Mouse (Mus musculus) embryonic fibroblast, embryonic 13.5 days (primary cell): ENCODE measurements around the gene Rnase2b.

Source experiments
- CTCF ChIP-seq: IDR thresholded peaks from 2 replicates; pipeline ENCODE4 v1.5.1; 2011; ENCODE audit warnings: mild to moderate bottlenecking, control low read depth, low read length, moderate library complexity, borderline replicate concordance; ENCODE audit not compliant: insufficient read depth
- POLR2A ChIP-seq: IDR thresholded peaks from 2 replicates; pipeline ENCODE4 v1.6.1; 2011; ENCODE audit warnings: low read depth, mild to moderate bottlenecking, control low read depth, low read length, moderate library complexity

DNA sequence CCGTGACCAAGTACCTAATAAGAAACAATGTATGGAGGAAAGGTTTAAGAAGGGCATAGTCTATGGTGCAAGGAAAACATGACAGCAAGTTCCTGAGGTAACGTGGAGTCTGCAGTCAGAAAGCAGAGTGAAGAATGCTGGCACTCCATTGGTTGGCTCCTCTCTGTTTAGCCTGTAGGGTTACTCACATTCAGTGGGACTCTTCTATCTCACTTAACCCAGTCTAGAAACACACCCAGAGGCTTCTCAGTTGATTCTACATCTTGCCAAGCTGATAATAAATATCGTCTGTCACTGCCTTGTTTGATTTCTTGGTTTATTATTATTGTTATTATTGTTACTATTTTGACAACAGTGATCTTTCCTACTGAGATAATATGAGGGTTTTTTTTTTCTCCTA lies 19.5 kb upstream of the Rnase2b start:
- TF ChIP-seq POLR2A (no peak), CTCF (no peak)
